Mouse (Mus musculus): Measurements from ENCODE around the gene Zfhx3.
A peak's percentile ranks its signal among the peaks of the same experiment; 100 is the strongest.

Gene Zfhx3

DNA sequence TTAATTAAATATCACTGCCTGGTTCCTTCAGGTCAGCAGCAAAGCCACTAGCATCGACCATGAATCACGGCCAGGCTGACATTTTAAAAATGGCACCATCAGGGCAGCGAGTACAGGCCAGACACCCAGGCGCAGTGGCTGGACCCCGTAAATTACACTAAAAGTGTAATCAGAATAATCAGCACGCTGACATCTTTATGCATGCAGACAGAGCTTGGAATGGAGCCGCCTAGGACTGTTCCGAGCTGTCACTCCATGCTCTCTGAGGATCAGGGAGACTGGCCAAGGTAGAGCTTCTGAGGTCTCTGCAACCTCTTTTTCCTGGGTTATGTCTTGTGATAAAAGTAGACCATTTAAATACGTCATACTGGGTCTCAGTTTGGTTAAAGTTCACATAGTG lies 420.0 kb downstream of the Zfhx3 start:
- no peak for DNase-seq (ENCODE audit: low spot score)

DNA sequence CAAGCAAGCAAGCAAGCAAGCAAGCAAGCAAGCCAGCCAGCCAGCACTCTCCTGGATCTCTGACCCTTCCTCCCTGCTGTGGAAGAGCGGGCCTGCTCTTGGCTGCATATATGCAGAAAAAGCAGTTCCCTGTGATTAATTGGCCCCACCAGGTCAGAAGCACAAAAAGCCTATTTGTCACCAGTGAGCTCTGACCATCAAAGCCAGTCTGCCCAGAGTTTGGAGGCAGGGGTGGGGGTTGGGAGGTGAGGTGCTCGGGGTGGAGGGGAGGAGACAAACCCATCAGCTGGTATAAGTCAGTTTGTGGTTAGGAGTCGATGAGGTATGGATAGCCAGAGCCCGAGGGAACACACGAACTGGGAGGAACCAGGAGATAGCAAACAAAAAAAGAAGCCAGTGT lies 421.0 kb downstream of the Zfhx3 start:
- DNase-seq (ENCODE audit: low spot score), result no peak

DNA sequence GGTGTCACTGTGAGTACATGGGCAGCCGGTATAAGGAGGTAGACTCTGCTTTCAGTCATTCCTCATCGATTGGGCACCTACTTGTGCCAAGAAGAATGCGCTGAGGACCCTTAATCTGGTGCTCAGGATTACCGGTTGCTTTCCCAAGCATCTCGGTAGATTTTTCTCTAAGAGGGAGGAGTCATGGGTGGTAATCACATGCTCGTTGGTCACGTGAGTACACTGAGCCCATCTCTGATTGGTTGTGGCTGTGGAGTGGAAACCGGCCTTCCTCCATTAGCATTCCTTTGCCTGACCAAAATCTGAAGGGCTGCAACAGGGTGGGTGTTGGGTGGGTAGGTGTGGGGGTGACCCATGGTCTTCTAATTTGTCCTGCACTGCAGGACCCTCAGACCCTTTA lies 421.4 kb downstream of the Zfhx3 start:
- DNase-seq (ENCODE audit: low spot score), result no peak

DNA sequence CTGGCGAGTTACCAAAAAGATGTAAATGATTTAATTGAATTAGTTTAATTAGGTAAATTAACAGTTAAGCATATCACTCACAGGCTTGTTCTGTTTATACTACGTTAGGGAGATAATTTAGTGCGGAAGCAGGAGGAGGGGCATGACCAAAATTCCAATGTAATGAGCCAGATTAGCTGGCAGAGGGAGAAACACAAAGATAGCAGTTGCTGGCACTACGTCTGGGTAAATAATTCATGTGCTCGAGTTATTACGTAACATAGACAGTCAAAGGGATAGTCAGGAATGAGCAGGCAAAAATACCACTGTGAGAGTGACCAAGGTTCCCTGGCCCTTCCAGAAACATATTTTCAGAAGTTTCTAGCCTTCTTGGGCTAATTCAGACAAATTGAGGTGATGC lies 426.6 kb downstream of the Zfhx3 start:
- no peak for DNase-seq (ENCODE audit: low spot score)

DNA sequence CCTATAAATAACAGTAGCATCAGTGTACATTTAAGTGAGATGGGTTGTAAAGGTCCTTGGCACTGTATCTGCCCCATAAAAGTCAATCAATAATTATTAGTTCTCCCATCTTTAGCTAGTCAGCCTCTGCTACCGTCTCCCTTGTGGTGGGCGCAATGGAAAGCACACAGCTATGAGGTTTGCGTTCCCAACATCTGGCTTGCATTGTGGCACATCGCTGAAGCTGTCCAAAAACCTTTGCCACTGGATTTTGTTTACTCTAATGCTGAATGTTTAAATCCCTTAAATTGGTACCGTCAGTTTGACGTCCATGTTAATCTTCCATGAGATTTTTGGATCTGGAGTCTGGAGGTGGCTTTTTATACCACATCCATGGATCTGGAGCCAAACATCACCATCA lies 428.3 kb downstream of the Zfhx3 start:
- no peak for DNase-seq (ENCODE audit: low spot score)

DNA sequence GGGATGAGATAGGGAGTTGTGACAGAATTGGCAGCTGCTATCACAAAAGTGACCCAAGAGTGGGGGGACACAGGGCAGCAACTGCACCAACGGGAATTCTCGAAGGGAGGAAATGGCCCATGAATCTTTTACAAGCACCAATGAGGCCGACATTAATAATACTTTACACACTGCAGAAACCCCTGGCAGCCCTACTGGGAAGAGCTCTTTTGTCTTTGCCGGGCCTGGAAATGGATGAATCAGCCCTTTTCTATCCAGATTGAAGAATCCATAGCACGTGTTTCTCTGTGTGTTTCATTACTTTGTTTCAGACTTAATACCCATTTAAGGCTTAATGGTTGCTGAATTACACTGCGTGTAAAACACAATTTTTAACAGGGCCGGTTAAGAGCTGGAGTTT lies 430.6 kb downstream of the Zfhx3 start:
- DNase-seq (ENCODE audit: low spot score), result no peak

DNA sequence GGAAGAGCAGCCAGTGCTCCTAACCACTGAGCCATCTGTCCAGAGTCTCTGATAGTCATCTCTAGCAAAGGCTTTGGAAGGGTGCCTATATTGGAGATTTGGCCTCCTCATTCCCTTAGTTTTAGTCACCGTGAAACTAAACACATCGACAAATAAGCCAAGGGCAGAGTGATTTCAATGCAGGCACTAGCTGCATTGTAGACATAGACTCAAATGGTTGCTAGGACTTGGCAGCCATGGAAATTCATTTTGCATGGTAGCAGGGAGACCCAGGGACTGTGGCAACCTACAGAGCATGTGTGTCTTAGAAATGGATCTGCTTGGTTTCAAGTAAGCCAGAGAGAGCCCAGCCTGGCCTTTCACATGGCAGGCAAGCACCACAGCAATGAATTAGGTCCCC lies 435.6 kb downstream of the Zfhx3 start:
- no peak for DNase-seq (ENCODE audit: low spot score)

DNA sequence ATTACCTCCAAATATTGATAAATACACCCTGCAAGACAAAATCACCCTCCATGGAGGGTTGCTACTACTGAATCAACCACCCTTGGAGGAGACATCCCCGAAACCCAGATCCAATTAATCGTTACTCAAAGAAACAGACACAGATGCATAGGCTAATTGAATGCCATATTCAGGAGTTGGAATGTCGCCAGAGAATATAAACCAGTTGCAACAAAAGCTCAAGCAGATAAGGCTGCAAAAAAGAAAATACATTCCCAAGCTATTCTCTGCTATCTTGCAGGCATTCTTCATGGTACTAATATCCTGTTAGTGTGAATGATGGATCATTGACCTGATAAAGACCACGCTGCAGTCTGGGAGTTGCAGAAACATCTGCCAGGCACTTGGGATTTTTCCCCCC lies 440.7 kb downstream of the Zfhx3 start:
- no peak for DNase-seq (ENCODE audit: low spot score)

DNA sequence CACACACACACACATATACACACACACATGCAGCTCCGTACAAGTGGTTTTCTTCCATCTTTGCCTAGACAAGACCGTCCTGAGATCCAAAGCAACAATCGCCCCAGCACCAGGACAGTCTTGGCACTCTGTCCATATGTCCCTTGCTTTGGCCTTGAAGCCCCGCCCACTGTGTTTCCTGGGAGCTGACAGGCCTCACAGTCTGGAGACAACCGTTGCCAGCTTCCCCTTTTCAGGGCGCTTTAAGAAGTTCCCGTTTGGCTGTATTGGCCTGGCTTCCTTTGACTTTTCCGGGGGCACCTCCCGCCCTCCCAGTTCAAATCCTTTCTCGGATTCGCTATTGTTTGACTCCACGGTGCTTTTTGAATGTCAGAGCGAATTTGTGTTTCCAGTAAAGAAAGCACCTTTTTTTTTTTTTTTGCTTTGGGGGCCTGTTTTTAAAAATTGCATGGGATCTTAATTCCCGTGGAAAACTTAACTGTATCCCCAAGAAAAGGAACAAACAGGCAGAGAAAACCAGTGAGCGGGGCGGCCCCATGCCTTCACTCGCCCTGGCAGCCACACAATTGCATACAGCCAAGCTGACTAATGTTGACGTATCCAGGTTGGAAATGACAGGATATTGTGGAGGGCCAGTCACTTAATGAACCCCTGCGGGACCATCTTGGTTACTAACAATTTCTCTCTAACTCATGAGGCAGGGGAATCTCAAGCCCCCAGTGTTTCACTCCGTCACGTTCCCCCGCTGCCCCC lies 444.9 kb downstream of the Zfhx3 start:
- peak; percentile 50 for DNase-seq (ENCODE audit: low spot score)

DNA sequence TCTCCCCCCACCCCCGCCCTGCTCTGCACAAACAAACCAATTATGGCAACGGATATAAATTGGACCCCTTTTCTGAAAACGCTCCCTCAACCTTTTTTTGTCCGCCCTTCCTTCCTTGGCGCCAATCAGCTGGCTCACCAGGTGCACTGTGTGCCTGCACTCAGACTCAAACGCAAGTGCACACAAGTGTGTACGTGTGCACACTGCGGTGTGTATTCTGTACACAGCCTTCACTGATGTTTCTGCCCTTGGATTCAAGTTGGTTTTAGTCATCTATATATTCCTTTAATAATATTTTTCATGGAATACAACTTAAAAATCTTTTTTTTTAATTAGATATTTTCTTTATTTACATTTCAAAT lies 445.4 kb downstream of the Zfhx3 start:
- no peak for DNase-seq (ENCODE audit: low spot score)

DNA sequence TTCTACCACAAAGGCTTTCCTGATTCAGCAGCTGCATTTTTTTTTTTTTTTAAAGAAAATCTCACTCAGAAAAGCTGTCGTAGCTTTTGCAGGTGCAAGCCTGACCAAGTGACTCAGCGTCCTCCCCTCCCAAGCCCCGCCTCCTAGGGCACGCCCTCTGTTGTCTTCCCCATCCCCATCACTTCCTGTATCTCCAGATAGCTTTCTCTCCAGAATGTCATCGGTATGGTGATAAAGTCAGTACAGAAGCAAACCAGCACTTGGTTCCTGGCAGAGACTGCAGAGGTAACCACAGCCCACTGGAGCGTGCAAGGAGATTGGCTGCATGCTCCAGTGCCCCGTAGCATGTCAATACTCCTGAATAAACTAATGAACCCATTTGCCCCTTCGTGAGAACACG lies 450.5 kb downstream of the Zfhx3 start:
- no peak for DNase-seq (ENCODE audit: low spot score)

DNA sequence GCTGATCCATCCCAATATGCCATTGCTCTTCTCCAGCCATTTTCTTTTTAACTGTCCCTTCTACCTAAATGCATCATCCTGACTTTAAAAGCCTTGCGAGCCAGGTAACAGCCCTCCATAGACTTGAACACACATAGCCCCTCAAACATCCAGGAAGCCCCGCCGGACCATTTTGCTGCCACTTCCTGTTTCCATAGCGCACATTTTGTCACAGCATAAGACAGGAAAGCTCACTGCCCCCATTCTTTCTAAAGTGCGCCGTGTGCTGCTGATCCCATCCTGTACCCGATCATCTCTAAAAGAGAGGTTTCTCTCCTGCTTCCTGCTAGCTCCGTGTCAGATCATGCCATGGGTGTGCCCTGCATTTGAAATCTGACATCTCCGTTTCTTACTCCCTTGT lies 459.7 kb downstream of the Zfhx3 start:
- DNase-seq (ENCODE audit: low spot score), result no peak

DNA sequence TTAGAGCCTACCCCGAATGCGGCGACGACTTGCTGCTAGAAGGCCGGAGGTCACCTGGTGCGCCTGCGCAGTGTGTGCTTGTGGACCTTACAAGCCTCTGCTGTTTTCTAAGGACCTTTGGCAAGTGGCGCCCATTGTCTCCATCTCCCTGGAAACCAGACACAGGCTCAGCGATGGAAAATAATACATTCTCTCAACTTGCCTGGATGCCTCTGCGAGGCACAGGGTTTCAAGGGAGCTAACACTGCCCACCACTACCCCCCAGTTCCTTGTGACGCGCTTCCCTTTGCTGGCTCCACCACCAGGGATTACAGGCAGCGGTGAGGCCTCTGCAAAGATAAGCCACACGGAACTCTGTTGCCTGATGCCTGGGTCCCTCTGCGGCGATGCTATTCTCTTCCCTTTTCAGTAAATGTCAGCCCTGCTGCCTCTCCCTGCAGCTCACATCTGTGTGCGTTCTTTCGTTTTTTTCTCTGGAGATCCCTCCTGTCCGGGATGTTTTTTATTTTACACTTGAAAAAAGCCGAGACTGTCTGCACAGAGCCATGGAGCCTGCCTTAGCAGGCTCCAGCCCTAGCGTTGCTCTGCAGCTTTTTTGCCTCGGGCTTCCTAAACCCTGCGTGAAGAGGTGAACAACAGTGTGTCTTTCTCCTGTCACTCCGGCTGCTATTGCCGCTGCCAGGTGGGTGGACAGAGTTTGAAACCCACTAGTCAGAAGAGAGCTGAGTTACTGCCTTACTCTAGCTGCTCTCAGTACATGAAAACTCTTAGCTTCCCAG lies 464.5 kb downstream of the Zfhx3 start:
- DNase-seq (ENCODE audit: low spot score), result no peak

DNA sequence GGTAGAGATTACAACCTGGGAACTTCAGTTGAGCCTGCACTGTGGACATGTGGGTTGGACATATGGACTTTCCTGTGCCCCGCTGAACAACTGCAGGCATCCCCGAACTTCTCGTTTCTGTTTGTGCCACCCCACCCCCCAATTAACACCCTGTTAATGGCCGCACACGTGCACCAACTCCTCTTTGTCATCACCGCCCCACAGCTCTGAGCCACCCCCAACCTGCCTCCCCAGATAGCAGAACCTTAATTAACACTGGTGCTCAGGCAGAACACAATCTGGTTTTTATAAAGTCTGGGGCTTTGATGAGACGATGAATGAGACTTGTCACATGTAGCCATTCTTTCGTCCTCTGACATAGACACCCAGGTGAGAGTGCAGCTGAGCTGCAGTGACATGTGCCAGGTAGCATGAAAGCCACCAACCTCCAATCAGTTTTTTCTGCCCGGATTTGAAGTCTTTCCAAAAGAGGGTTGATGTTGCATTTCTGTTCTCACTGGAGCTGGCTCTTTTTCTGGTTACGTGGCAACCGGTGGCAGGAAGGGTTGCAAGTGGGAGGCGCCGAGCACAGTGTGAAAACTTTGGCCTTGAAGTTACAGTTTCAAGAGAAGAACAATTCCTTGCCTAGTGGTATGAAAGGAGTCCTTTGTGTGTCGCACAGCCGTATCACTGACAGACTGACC lies 476.9 kb downstream of the Zfhx3 start:
- DNase-seq (ENCODE audit: low spot score), result peak; percentile 58

DNA sequence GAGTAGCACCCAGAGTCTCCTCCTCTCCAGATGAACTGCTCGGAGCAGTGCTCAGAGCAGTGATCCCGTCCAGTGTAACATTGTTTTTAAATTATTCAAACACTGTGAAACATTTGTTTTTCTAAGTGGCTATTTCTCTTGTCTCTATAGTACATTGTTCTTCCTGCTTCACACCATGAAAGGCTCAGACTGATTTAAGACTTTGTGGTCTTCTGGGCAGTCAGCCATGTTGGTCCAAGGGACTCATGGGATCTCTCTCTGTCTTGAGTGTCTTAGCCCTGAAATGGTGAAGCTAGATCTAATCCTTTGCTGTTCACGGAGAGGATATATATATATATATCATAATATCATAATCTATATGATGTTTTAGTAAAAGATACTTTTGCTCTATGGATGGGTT lies 480.1 kb downstream of the Zfhx3 start:
- DNase-seq (ENCODE audit: low spot score), result no peak

DNA sequence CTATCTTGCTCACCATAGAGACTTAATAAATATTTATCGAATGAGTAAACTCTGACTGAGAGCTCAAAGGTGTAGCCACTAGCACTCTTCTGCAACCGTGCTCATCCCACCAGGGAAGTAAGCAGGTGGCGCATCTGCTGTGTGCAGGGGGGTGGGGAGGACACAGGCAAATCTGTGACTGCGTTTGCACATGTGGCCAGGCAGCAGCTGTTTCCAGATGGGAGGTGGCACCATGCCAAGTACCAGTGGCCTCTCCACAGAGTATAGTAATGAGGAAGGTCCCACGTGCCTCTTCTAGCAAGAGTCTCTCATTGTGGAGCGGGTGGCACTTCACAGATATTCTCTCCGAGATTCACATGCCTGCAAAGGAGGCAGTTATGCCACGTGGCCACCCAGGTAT lies 481.9 kb downstream of the Zfhx3 start:
- peak; percentile 71 for DNase-seq (ENCODE audit: low spot score)

DNA sequence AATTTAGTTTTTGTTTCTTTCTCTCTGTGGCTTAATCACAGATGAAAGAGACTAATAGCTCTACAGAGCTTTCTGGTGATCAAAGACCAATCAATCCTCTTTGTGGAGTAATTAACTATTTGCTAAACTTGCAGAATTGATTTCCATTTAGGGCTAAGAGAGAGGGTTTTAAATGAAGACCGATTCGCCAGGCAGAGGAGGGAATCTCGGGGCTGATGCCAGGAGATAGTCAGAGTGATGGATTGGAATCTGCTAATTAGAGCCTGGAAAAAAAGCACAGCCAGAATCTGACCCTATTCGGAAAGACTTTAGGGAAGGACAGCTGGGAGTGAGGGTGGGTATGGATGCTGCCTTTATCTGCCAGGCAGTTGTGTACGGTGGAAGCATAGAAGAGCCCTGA lies 490.9 kb downstream of the Zfhx3 start:
- DNase-seq (ENCODE audit: low spot score), result no peak

DNA sequence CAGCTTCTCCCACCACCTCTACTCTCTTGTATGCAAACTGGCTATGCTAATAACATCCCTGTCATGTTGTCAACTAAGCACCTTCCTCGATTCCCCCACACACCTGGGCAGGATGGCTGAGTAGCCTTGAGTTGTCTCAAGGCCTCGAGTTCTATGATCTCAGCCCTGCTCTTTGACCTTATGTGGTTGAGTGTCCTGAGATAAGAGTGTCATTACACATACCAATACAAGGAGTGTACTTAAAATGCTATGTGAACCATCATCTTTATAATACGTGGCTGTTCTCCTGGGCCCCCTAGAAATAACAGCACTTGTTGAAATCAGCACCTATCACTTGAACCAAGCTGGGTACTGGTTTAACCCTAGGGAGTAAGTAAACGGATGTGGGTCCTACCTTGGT lies 492.1 kb downstream of the Zfhx3 start:
- no peak for DNase-seq (ENCODE audit: low spot score)

DNA sequence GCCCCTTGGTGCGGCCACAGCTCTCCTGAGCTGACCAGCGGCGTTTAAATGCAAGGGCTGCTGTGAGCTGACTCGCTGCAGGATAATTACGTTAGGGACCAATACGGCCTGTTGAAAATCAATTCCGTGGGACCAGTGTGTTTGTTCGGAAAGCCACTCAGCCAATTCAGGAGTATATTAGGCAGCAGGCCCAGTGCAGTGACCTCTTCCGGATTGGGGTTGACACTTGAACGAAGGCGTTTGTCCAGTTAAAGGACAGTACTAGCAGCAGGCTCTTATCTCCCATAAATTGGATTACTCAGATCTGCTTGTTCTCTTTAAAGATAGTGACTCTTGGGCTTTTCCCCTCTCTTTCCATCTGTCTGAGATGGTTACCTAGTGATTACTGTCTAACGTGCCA lies 493.9 kb downstream of the Zfhx3 start:
- DNase-seq (ENCODE audit: low spot score), result no peak

DNA sequence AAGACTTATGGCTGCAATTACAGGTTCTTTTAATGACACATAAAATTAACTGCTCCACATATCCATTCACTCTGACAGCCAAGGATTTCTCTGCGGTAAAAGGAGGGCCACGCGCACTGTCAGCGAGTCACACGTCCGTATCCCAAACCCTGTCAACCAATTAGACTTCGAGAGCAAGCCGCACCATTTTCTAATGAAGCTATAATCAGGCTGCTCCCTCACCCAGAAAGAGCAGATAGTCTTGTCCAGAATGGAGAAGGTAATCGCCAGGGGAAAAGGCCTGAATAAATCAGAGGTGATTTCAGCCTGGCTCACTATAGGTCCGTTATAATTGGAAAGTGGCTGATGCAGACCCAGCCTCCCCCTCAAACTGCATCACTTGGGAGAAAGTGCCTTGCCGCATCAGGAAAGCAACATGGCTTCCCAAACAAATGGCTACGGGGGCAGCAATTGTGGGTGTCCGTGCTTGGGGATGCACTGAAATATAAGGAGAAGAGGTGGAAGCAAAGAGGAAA lies 494.9 kb downstream of the Zfhx3 start:
- DNase-seq (ENCODE audit: low spot score), result no peak

DNA sequence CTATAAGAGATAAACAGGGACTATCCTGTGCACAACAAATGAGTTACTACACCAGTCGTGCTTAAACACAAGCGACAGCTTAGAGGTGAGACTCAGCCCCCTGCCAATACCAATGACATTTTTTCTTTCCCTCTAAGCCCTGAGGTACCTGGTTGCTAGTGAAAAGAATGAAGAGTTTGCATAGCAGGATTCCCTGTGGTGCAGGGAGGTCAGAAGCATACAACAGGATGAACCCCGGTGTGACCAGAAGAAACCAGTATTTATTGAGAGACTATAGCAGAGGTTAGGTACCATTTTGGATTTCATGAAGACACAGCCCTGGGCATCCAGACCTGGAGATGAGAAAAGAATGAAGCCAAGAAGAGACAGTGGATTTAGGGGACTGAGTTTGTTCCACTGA lies 498.0 kb downstream of the Zfhx3 start:
- DNase-seq (ENCODE audit: low spot score), result no peak

DNA sequence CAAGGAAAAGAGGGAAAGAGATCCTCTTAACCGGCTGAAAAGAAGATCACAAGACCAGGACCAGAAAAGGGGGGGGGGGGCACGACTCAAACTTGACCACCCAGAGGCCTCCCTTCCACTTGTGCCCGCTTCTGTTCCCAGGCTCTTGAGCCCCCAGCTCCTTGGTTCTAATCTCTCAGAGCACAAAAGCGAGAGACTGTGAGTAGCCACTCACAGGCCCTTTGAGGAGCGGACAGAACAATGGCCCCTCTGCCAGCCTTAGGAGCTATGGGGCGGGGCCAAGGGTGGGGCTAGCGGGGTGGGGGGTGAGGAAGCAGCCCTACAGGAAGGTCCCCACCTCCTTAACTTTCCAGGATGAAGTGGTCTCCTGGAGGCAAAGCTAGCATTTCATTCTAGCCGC lies 508.4 kb downstream of the Zfhx3 start:
- no peak for DNase-seq (ENCODE audit: low spot score)
